Mouse (Mus musculus) forebrain, embryonic 14.5 days (tissue): ENCODE measurements around the gene Klk1b3. TPM values are rescaled to one million over a fixed set of nuclear protein-coding genes. Genes with fewer than 3 reads are reported as not detected.
"Not testable (repeated sequence)": the region's sequence is repeated elsewhere in the genome, so short reads cannot be mapped to it uniquely, and the experiment has no call there.

ENCODE experiments used
- ATAC-seq: fragments of 200-750 bp; cut with Nextera tagmentation; 2 replicates; pipeline ENCODE4 v1.8.0; 2017; ENCODE audit warnings: mild to moderate bottlenecking, moderate library complexity
- DNase-seq: peaks from one replicate; pipeline ENCODE4 v3.0.0-alpha.2; 2015; ENCODE audit warnings: low spot score
- H3K27ac ChIP-seq: fragments of 300-500 bp; sonication (generic); 2 replicates; pipeline ENCODE4 v1.5.1; 2014; ENCODE audit warnings: low read depth, mild to moderate bottlenecking, control low read depth, low read length, moderate library complexity
- H3K27me3 ChIP-seq: fragments of 300-500 bp; sonication (generic); replicated peaks from 2 replicates; pipeline ENCODE4 v1.6.1; 2014; ENCODE audit warnings: low read length, control low read depth, mixed read lengths; ENCODE audit not compliant: control insufficient read depth, insufficient read depth
- H3K36me3 ChIP-seq: fragments of 300-500 bp; sonication (generic); 2 replicates; pipeline ENCODE4 v1.6.1; 2014; ENCODE audit warnings: low read length, control low read depth; ENCODE audit not compliant: control insufficient read depth, insufficient read depth
- H3K4me1 ChIP-seq: fragments of 300-500 bp; sonication (generic); 2 replicates; pipeline ENCODE4 v1.6.1; 2014; ENCODE audit warnings: antibody characterized with exemption, low read length, control low read depth; ENCODE audit not compliant: control insufficient read depth, insufficient read depth
- H3K4me2 ChIP-seq: fragments of 300-500 bp; sonication (generic); 2 replicates; pipeline ENCODE4 v1.6.1; 2014; ENCODE audit warnings: mild to moderate bottlenecking, control low read depth, low read length
- H3K4me3 ChIP-seq: fragments of 300-500 bp; sonication (generic); 2 replicates; pipeline ENCODE4 v1.5.1; 2014; ENCODE audit warnings: low read depth, low read length, control low read depth
- H3K9ac ChIP-seq: fragments of 300-500 bp; sonication (generic); 2 replicates; pipeline ENCODE4 v1.6.1; 2014; ENCODE audit warnings: mild to moderate bottlenecking, low read length, control low read depth, moderate library complexity
- H3K9me3 ChIP-seq: fragments of 300-500 bp; sonication (generic); replicated peaks from 2 replicates; pipeline ENCODE4 v1.6.1; 2016; ENCODE audit warnings: low read length, control low read depth, mixed read lengths; ENCODE audit not compliant: control insufficient read depth
- WGBS: fragments of 180-500 bp; shearing (Covaris S2); extraction: QIAGEN DNeasy Blood & Tissue Kit; methylation state at CpG from one replicate; pipeline ENCODE4 v1.1.7; 2014; 5-methylcytosine and 5-hydroxymethylcytosine counted together
- polyA plus RNA-seq: library from polyadenylated mRNA; unstranded; fragments of >200 nt; fragmentation: Nextera tagmentation; extraction: Ambion mirVana; gene quantifications from 2 replicates; pipeline ENCODE4 v1.2.1, GENCODE M21; 2014

The Klk1b3 gene
- polyA plus RNA-seq, 1 experiment from 2014 or later = not detected

GRCm38 (mm10) chr7:44222335-44222734 lies 24.3 kb downstream of the Klk1b3 start:
- H3K9me3 ChIP-seq, DNase-seq, H3K9ac ChIP-seq, ATAC-seq, H3K27me3 ChIP-seq, H3K4me1 ChIP-seq, H3K36me3 ChIP-seq, H3K27ac ChIP-seq, H3K4me2 ChIP-seq, H3K4me3 ChIP-seq: not testable (repeated sequence)
- 86% methylated on average over 6 of the region's 6 CpGs for WGBS

GRCm38 (mm10) chr7:44225076-44225475 lies 27.1 kb downstream of the Klk1b3 start, which contains the start of gene Klk1:
Gene Klk1, plus strand, starts transcription at chr7:44225360.
- Histone ChIP-seq H3K36me3 (no peaks in the 10 kb centered on the region), H3K4me3 (no peak within 1 kb of the TSS), H3K4me2 (no peak within 1 kb of the TSS), H3K27me3 (no peaks in the 10 kb centered on the region), H3K9me3 (no peaks in the 10 kb centered on the region), H3K27ac (no peak within 1 kb of the TSS), H3K9ac (no peak within 1 kb of the TSS), H3K4me1 (no peaks in the 10 kb centered on the region)
- 23% methylated on average over 1 of the region's 1 CpGs for WGBS
- ATAC-seq (no peak), DNase-seq (no peak)

GRCm38 (mm10) chr7:44235909-44236308 lies 37.9 kb downstream of the Klk1b3 start, which contains the start of gene Gm36864:
Gene Gm36864, plus strand, starts transcription at chr7:44236177.
- WGBS = 77% methylated on average over 3 of the region's 3 CpGs
- no peaks in the 10 kb centered on the region for H3K27me3 ChIP-seq
- no peak within 1 kb of the TSS for H3K4me3 ChIP-seq
- H3K9ac ChIP-seq = no peak within 1 kb of the TSS
- no peaks in the 10 kb centered on the region for H3K9me3 ChIP-seq
- no peak for ATAC-seq
- DNase-seq = no peak
- no peaks in the 10 kb centered on the region for H3K36me3 ChIP-seq
- H3K27ac ChIP-seq = no peak within 1 kb of the TSS
- no peaks in the 10 kb centered on the region for H3K4me1 ChIP-seq
- H3K4me2 ChIP-seq = no peak within 1 kb of the TSS

GRCm38 (mm10) chr7:44239913-44240312 lies 41.9 kb downstream of the Klk1b3 start:
- H3K27me3 ChIP-seq = no peaks in the 10 kb centered on the region
- no peaks in the 10 kb centered on the region for H3K36me3 ChIP-seq
- no peaks in the 10 kb centered on the region for H3K9me3 ChIP-seq
- H3K4me2 ChIP-seq = no peak overlapping the region
- no peak overlapping the region for H3K27ac ChIP-seq
- ATAC-seq = no peak
- H3K4me3 ChIP-seq = no peak overlapping the region
- 51% methylated on average over 2 of the region's 2 CpGs for WGBS
- DNase-seq = no peak
- H3K9ac ChIP-seq = no peak overlapping the region
- no peaks in the 10 kb centered on the region for H3K4me1 ChIP-seq

- no peaks in the 10 kb centered on the region for H3K9me3 ChIP-seq
- H3K9ac ChIP-seq = no peak overlapping the region
- H3K27me3 ChIP-seq = no peaks in the 10 kb centered on the region
- no peak for ATAC-seq
- DNase-seq = no peak
- H3K4me2 ChIP-seq = no peak overlapping the region
- no peaks in the 10 kb centered on the region for H3K36me3 ChIP-seq
- H3K4me3 ChIP-seq = no peak overlapping the region
- 58% methylated on average over 1 of the region's 1 CpGs for WGBS
- no peak overlapping the region for H3K27ac ChIP-seq
- H3K4me1 ChIP-seq = peaks cover 4% of the 10 kb centered on the region
These were observed 42.7 kb downstream of the Klk1b3 start for GRCm38 (mm10) chr7:44240712-44241111.

GRCm38 (mm10) chr7:44241163-44241562 lies 43.2 kb downstream of the Klk1b3 start:
- H3K4me1 ChIP-seq = peaks cover 4% of the 10 kb centered on the region
- H3K27me3 ChIP-seq = no peaks in the 10 kb centered on the region
- no peaks in the 10 kb centered on the region for H3K36me3 ChIP-seq
- H3K9me3 ChIP-seq = no peaks in the 10 kb centered on the region
- H3K27ac ChIP-seq = no peak overlapping the region
- WGBS = 69% methylated on average over 2 of the region's 2 CpGs
- H3K9ac ChIP-seq = no peak overlapping the region
- no peak overlapping the region for H3K4me3 ChIP-seq
- H3K4me2 ChIP-seq = no peak overlapping the region
- ATAC-seq (no peak), DNase-seq (no peak)

- 44% methylated on average over 1 of the region's 1 CpGs for WGBS
- ATAC-seq (no peak), DNase-seq (no peak)
These were observed 46.1 kb downstream of the Klk1b3 start for GRCm38 (mm10) chr7:44244080-44244479.

GRCm38 (mm10) chr7:44246055-44246983 lies 48.3 kb downstream of the Klk1b3 start, which contains the start of the genes 1700028J19Rik and 2410002F23Rik:
Gene 1700028J19Rik, minus strand, starts transcription at chr7:44246695.
Gene 2410002F23Rik, plus strand, starts transcription at chr7:44246722.
- H3K9me3 ChIP-seq = no peaks in the 10 kb centered on the region
- WGBS = under 1% methylated on average over 62 of the region's 62 CpGs
- no peaks in the 10 kb centered on the region for H3K27me3 ChIP-seq
- H3K9ac ChIP-seq = peak within 1 kb of the TSS; percentile 96
- peak within 1 kb of the TSS; percentile 85 for H3K4me3 ChIP-seq
- H3K36me3 ChIP-seq = peaks cover 36% of the 10 kb centered on the region
- peak; percentile 96 for DNase-seq
- ATAC-seq = peak; percentile 90
- H3K4me2 ChIP-seq = peak within 1 kb of the TSS; percentile 84
- H3K27ac ChIP-seq = peak within 1 kb of the TSS; percentile 91
- H3K4me1 ChIP-seq = peaks cover 10% of the 10 kb centered on the region

More at GRCm38 (mm10) chr7:44244080-44244479, 46.1 kb downstream of the Klk1b3 start:
- H3K9me3 ChIP-seq = no peaks in the 10 kb centered on the region
- H3K36me3 ChIP-seq = peaks cover 14% of the 10 kb centered on the region
- no peak overlapping the region for H3K9ac ChIP-seq
- peaks cover 10% of the 10 kb centered on the region for H3K4me1 ChIP-seq
- no peak overlapping the region for H3K27ac ChIP-seq
- H3K4me3 ChIP-seq = no peak overlapping the region
- H3K4me2 ChIP-seq = no peak overlapping the region
- H3K27me3 ChIP-seq = no peaks in the 10 kb centered on the region

- WGBS = under 1% methylated on average over 23 of the region's 23 CpGs
- H3K4me1 ChIP-seq = peaks cover 10% of the 10 kb centered on the region
- no peaks in the 10 kb centered on the region for H3K9me3 ChIP-seq
- no peaks in the 10 kb centered on the region for H3K27me3 ChIP-seq
- peak overlapping the region; percentile 84 for H3K4me2 ChIP-seq
- H3K36me3 ChIP-seq = peaks cover 41% of the 10 kb centered on the region
- peak overlapping the region; percentile 91 for H3K27ac ChIP-seq
- H3K4me3 ChIP-seq = peak overlapping the region; percentile 85
- ATAC-seq = peak; percentile 50
- DNase-seq = peak; percentile 77
- peak overlapping the region; percentile 96 for H3K9ac ChIP-seq
These were observed 49.0 kb downstream of the Klk1b3 start for GRCm38 (mm10) chr7:44246984-44247470.
